Mouse (Mus musculus) embryonic facial prominence, embryonic 15.5 days (tissue): Measurements from ENCODE around the gene Slc12a4. TPM values are rescaled to one million over a fixed set of nuclear protein-coding genes. Genes with fewer than 3 reads are reported as not detected.
"Not testable (repeated sequence)": the region's sequence is repeated elsewhere in the genome, so short reads cannot be mapped to it uniquely, and the experiment has no call there.

ENCODE experiments used
- ATAC-seq: fragments of 200-750 bp; cut with Nextera tagmentation; 2 replicates; pipeline ENCODE4 v1.8.0; 2017; ENCODE audit warnings: low read depth, moderate TSS enrichment; ENCODE audit not compliant: insufficient number of reproducible peaks, low FRiP score, low TSS enrichment
- H3K27ac ChIP-seq: fragments of 300-500 bp; sonication (generic); replicated peaks from 2 replicates; pipeline ENCODE4 v1.5.1; 2015; ENCODE audit warnings: mild to moderate bottlenecking, inconsistent platforms
- H3K27me3 ChIP-seq: fragments of 300-500 bp; sonication (generic); 2 replicates; pipeline ENCODE4 v1.6.1; 2015; ENCODE audit warnings: inconsistent platforms
- H3K36me3 ChIP-seq: fragments of 300-500 bp; sonication (generic); 2 replicates; pipeline ENCODE4 v1.6.1; 2015; ENCODE audit warnings: mild to moderate bottlenecking, inconsistent platforms
- H3K4me1 ChIP-seq: fragments of 300-500 bp; sonication (generic); 2 replicates; pipeline ENCODE4 v1.6.1; 2015; ENCODE audit warnings: inconsistent platforms
- H3K4me2 ChIP-seq: fragments of 300-500 bp; sonication (generic); replicated peaks from 2 replicates; pipeline ENCODE4 v1.6.1; 2015; ENCODE audit warnings: mild to moderate bottlenecking, inconsistent platforms
- H3K4me3 ChIP-seq: fragments of 300-500 bp; sonication (generic); replicated peaks from 2 replicates; pipeline ENCODE4 v1.5.1; 2015; ENCODE audit warnings: mild to moderate bottlenecking, inconsistent platforms
- H3K9ac ChIP-seq: fragments of 300-500 bp; sonication (generic); 2 replicates; pipeline ENCODE4 v1.6.1; 2015; ENCODE audit warnings: inconsistent platforms
- H3K9me3 ChIP-seq: fragments of 300-500 bp; sonication (generic); replicated peaks from 2 replicates; pipeline ENCODE4 v1.6.1; 2016; ENCODE audit warnings: inconsistent platforms
- WGBS: fragments of 180-500 bp; shearing (Covaris S2); methylation state at CpG from one replicate; pipeline ENCODE4 v1.1.7; 2015; 5-methylcytosine and 5-hydroxymethylcytosine counted together
- polyA plus RNA-seq: library from polyadenylated mRNA; unstranded; fragments of >200 nt; fragmentation: Nextera tagmentation; extraction: Ambion mirVana; gene quantifications from 2 replicates; pipeline ENCODE4 v1.2.1, GENCODE M21; 2015

The Slc12a4 gene
- polyA plus RNA-seq: 57.6 and 60.4 TPM in 2 replicates

DNA sequence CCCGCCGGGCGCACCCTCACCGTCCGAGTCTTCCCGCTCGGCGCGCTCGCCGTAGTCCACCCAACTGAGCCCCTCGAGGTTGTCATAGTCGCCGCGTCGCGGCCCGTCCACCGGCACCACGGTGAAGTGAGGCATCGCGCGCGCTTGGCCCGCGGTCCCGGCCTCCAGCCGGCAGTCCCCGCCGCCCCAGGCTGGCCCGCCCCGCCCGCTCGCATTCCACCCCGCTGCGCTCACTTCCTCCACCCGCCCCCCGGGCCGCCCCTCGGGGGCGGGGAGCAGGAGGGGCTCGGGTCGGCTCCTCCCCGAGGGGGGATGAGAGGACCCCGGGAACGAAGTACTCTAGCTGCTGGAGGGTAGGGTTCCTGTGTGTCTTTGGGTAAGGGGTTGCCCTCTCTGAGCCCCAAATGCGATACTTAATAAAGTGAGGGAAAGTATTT, at the start of gene Slc12a4:
Gene Slc12a4 (minus strand): TSS at position 193 of the 437 bp plus-strand sequence.
- peak; percentile 96 for ATAC-seq
- under 1% methylated on average over 42 of the region's 47 CpGs for WGBS
- peak within 1 kb of the TSS; percentile 66 for H3K4me3 ChIP-seq
- H3K4me2 ChIP-seq: peak within 1 kb of the TSS; percentile 58
- H3K9me3 ChIP-seq: no peaks in the 10 kb centered on the region
- H3K36me3 ChIP-seq: no peaks in the 10 kb centered on the region
- peaks cover 37% of the 10 kb centered on the region for H3K4me1 ChIP-seq
- no peaks in the 10 kb centered on the region for H3K27me3 ChIP-seq
- H3K27ac ChIP-seq: peak within 1 kb of the TSS; percentile 93
- H3K9ac ChIP-seq: peak within 1 kb of the TSS; percentile 75

DNA sequence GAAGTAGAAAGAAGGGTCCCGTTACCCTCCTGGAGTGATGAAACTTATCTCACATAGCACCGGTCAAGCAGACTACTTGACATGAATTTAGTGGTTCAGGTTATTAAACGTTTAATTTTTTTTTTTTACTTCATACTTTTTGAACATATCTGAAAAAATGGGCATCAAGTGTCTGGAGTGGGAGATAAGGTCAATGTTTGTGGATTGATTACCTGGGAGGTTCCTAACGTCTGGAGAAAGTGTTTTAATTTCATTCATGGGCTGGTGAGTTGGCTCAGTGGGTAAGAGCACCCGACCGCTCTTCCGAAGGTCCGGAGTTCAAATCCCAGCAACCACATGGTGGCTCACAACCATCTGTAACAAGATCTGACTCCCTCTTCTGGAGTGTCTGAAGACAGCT, 46.3 kb upstream of the Slc12a4 start:
- H3K9me3 ChIP-seq, ATAC-seq, H3K27ac ChIP-seq, H3K27me3 ChIP-seq, H3K9ac ChIP-seq: not testable (repeated sequence)
- H3K4me3 ChIP-seq: peak overlapping the region; percentile 81
- peaks cover 24% of the 10 kb centered on the region for H3K36me3 ChIP-seq
- H3K4me1 ChIP-seq: peaks cover 15% of the 10 kb centered on the region
- 81% methylated on average over 8 of the region's 8 CpGs for WGBS
- peak overlapping the region; percentile 94 for H3K4me2 ChIP-seq

DNA sequence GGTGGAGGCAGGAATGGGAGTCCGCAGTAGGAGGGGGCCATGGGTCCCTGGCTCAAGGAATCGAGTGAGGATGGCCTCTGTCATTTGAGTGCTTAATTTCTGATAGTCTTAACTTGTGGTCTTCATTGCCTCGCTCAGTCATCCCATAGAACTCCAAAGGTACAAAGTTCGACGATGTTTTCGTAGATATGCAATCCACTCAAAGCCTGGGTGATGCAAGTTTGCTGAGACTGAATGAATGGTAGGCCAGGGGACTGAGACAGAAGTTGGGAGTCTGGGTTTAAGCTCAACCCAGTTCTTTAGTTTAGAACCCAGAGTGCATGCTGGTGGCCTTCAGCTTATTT, 45.7 kb upstream of the Slc12a4 start, which contains the start of gene Ddx28:
Gene Ddx28 (minus strand): TSS at position 240 of the 344 bp plus-strand sequence.
- Histone ChIP-seq H3K9me3 (no peaks in the 10 kb centered on the region), H3K27me3 (no peaks in the 10 kb centered on the region), H3K4me1 (peaks cover 15% of the 10 kb centered on the region), H3K9ac (peak within 1 kb of the TSS; percentile 93), H3K36me3 (peaks cover 20% of the 10 kb centered on the region), H3K4me3 (peak within 1 kb of the TSS; percentile 81), H3K27ac (peak within 1 kb of the TSS; percentile 63), H3K4me2 (peak within 1 kb of the TSS; percentile 94)
- no peak for ATAC-seq
- 1% methylated on average over 6 of the region's 6 CpGs for WGBS

DNA sequence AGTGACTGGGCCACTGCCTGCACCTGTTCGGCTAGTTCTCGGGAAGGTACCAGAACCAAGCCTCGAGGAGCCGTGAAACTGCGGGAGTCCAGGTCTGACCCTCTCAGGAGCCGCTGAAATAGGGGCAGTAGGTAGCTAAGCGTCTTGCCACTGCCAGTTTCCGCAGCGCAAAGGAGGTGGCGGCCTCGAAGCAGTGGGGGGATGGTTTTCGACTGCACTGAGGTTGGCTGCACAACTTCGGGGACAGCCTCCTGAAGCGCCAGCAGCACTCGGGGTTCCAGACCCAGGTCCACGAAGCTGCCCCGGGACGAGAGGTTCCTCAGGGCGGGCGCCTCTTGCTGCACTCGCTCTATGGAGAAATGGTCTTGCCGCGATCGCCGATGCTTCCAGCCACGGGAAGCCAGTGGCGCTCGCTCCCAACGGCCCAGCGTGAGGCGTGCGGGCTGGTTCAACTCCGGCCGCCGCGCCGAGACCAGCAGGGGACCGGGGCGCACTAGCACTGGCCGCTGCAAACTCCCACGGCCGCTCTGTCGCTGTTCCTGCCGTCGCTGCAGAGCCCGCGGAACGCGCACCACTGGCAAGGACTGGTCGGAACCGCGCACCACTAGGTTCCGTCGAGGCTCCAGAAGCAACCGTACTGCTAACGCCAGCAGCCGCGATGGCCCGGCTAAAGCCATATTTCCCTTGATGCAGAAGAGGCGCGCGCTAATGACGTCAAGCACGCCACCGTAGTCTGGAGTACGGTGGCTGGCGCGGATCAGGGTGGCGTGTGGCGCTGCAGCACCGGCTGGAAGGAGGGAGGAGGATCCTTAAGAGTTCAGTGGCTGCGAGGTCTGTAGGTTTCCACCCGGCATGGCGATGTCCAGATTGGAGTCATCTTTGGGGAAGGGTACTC, 45.1 kb upstream of the Slc12a4 start:
- Histone ChIP-seq H3K27me3 (no peaks in the 10 kb centered on the region), H3K4me1 (peaks cover 15% of the 10 kb centered on the region), H3K4me2 (peak overlapping the region; percentile 94), H3K36me3 (peaks cover 15% of the 10 kb centered on the region), H3K4me3 (peak overlapping the region; percentile 81), H3K9ac (peak overlapping the region; percentile 93), H3K9me3 (no peaks in the 10 kb centered on the region), H3K27ac (peak overlapping the region; percentile 63)
- peak; percentile 89 for ATAC-seq
- 1% methylated on average over 74 of the region's 74 CpGs for WGBS

DNA sequence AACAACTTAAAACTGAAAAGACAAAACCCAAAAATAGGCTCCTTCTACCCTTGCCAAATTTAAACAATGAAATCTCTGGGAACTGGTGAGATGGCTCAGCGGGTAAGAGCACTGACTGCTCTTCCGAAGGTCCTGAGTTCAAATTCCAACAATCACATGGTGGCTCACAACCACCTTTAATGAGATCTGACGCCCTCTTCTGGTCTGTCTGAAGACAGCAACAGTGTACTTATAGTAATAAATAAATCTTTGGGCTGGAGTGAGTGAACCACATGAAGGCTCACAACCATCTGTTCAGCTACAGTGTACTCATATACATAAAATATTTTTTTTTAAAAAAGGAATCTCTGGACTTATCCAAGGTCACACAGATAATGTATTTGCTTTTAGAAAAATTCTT, 42.0 kb upstream of the Slc12a4 start:
- not testable (repeated sequence) for H3K4me2 ChIP-seq, H3K9me3 ChIP-seq, H3K4me3 ChIP-seq, H3K27ac ChIP-seq, ATAC-seq, H3K27me3 ChIP-seq, H3K9ac ChIP-seq, H3K36me3 ChIP-seq
- WGBS: 62% methylated on average over 3 of the region's 3 CpGs
- peaks cover 15% of the 10 kb centered on the region for H3K4me1 ChIP-seq

DNA sequence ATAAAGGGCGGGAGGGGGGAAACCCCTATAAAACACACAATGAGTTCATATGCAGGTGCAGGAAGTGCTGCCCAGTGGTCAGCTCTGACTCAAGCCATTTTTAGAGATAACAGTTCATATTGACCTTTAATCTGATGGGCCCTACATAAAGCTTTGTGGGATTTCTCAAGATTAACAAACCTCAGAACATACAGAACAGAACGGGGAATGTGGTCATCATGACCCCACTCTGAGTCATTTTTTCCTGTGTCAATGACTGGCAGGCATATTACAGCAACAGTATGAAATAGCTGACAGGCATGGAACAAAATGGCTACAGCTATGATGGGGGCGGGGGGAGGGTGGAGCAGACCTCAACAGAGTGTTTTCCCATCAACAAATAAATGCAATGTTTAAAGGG, 41.2 kb upstream of the Slc12a4 start:
- no peak overlapping the region for H3K4me3 ChIP-seq
- H3K4me1 ChIP-seq: peaks cover 15% of the 10 kb centered on the region
- H3K4me2 ChIP-seq: no peak overlapping the region
- H3K27ac ChIP-seq: no peak overlapping the region
- peaks cover 5% of the 10 kb centered on the region for H3K36me3 ChIP-seq
- H3K27me3 ChIP-seq: no peaks in the 10 kb centered on the region
- 74% methylated on average over 3 of the region's 3 CpGs for WGBS
- ATAC-seq: no peak
- no peak overlapping the region for H3K9ac ChIP-seq
- no peaks in the 10 kb centered on the region for H3K9me3 ChIP-seq

DNA sequence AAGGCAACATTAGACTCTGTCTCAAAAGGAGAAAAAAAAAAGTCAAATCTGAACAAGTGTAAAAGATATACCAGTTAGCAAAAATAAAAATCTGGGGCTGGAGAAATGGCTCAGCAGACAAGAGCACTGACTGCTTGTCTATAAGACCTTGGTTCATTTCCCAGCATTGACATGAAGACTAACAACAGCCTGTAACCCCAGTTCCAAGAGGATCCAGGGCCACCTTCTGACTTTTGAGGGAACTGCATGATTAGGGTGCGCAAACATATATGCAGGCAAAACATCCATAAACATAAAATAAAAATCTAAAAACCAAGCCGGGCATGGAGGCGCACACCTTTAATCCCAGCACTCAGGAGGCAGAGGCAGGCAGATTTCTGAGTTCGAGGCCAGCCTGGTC, 40.5 kb upstream of the Slc12a4 start:
- 89% methylated on average over 4 of the region's 4 CpGs for WGBS
- Histone ChIP-seq H3K27me3 (no peaks in the 10 kb centered on the region), H3K9me3 (no peaks in the 10 kb centered on the region), H3K4me2 (no peak overlapping the region), H3K4me3 (no peak overlapping the region), H3K27ac (no peak overlapping the region), H3K9ac (no peak overlapping the region), H3K36me3 (peaks cover 5% of the 10 kb centered on the region), H3K4me1 (peaks cover 15% of the 10 kb centered on the region)
- no peak for ATAC-seq

DNA sequence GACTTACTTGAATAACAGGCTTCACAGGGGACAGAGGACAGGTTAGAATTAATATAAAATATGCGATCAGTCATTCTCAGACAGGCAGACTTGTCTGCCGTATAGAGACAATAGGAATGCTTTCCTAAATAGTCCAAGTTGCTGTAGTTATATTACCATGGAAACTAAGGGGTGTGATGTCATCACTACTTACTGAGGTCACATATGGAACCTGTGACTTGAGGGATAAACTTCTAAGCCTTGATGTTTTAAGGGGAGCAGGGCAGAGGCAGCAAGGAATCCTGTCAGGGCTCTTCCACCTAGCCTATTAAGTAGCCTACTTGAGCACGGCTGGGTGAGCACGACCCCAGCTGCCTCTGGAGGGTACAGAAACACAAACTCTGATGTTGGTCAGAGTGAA, 40.0 kb upstream of the Slc12a4 start, which contains the start of gene Dpep2nb:
Gene Dpep2nb (minus strand): TSS at position 101 of the 400 bp plus-strand sequence.
- 75% methylated on average over 4 of the region's 4 CpGs for WGBS

DNA sequence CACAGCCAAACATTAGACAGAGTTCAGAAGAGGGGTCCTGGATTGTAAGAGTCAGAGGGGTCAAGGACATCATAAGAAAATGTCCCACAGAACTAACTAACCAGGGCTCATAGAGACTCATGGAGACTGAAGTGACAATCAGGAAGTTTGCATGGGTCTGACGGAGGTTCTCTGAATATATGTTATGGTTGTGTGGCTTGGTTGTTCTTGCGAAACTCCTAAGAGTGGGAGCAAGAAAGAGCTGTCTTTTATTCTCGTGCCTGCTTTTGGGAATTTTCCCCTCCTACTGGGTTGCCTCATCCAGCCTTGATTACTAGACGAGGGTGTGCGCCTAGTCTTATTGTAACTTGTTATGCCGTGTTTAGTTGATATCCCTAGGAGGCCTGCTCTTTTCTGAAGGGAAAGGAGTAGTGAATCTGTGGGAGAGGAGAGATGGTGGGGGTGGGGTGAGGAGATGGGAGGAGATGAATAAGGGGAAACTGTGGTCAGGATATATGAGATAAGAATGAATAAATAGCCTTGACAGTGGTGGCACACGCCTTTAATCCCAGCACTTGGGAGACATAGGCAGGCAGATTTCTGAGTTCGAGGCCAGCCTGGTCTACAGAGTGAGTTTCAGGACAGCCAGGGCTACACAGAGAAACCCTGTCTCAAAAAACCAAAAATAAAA, 38.8 kb upstream of the Slc12a4 start:
- H3K4me2 ChIP-seq: no peak overlapping the region
- peaks cover 2% of the 10 kb centered on the region for H3K4me1 ChIP-seq
- no peak overlapping the region for H3K9ac ChIP-seq
- H3K27me3 ChIP-seq: no peaks in the 10 kb centered on the region
- ATAC-seq: no peak
- no peak overlapping the region for H3K4me3 ChIP-seq
- WGBS: 77% methylated on average over 8 of the region's 8 CpGs
- no peak overlapping the region for H3K27ac ChIP-seq
- peaks cover 5% of the 10 kb centered on the region for H3K36me3 ChIP-seq
- H3K9me3 ChIP-seq: no peaks in the 10 kb centered on the region

More for the DNA sequence above, 40.0 kb upstream of the Slc12a4 start, which contains the start of gene Dpep2nb:
- peaks cover 14% of the 10 kb centered on the region for H3K4me1 ChIP-seq
- no peak within 1 kb of the TSS for H3K4me2 ChIP-seq
- ATAC-seq: no peak
- H3K27me3 ChIP-seq: no peaks in the 10 kb centered on the region
- no peak within 1 kb of the TSS for H3K4me3 ChIP-seq
- no peak within 1 kb of the TSS for H3K9ac ChIP-seq
- H3K9me3 ChIP-seq: no peaks in the 10 kb centered on the region
- no peak within 1 kb of the TSS for H3K27ac ChIP-seq
- peaks cover 5% of the 10 kb centered on the region for H3K36me3 ChIP-seq

DNA sequence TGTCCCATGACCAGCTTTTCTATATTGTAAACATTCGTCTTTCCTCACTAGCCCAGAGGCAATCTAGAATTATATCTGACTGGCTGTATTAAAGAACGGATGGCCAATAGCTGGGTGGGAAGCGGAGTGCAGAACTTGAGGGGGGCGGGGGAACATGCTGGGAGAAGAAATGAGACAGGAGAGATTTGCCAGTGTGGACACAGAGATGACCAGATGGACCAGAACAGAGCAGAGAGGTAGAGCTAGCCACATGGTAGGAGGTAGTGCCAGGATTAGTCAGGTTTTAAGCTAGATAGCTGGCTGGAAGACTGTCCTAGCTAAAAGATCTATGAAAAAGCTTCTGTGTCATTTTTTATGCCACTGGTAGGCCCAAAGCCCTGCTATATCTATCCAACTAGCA, 36.0 kb upstream of the Slc12a4 start:
- 72% methylated on average over 4 of the region's 4 CpGs for WGBS
- no peak for ATAC-seq

DNA sequence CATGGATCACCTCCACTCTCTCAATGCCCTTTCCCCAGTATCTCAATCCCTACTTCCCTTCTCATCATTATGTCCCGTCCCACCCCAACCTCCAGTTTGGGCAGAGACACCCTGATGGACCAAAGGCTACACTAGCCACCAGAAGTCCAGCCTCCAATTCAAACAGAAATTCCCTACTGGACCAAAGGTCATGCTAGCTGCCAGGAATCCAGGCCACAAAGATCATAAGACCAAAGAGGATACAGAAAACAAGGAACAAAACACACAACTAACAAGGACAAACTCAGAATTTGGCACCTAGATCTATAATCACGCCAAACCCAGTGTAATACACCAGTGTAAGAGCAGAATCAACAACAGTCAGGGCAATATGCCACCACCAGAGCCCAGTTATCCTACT, 33.1 kb upstream of the Slc12a4 start:
- Histone ChIP-seq H3K4me1 (no peaks in the 10 kb centered on the region), H3K9ac (no peak overlapping the region), H3K27ac (no peak overlapping the region), H3K36me3 (no peaks in the 10 kb centered on the region), H3K9me3 (no peaks in the 10 kb centered on the region), H3K27me3 (no peaks in the 10 kb centered on the region), H3K4me2 (no peak overlapping the region), H3K4me3 (no peak overlapping the region)
- ATAC-seq: no peak
- 81% methylated on average over 2 of the region's 2 CpGs for WGBS

More for the DNA sequence above, 36.0 kb upstream of the Slc12a4 start:
- H3K9me3 ChIP-seq: no peaks in the 10 kb centered on the region
- no peaks in the 10 kb centered on the region for H3K36me3 ChIP-seq
- no peak overlapping the region for H3K9ac ChIP-seq
- H3K4me2 ChIP-seq: no peak overlapping the region
- no peaks in the 10 kb centered on the region for H3K27me3 ChIP-seq
- no peak overlapping the region for H3K4me3 ChIP-seq
- no peak overlapping the region for H3K27ac ChIP-seq
- H3K4me1 ChIP-seq: no peaks in the 10 kb centered on the region
